Mouse (Mus musculus): ENCODE results near the gene 9330161L09Rik. TPM values are rescaled to one million over a fixed set of nuclear protein-coding genes. Genes with fewer than 3 reads are reported as not detected.
"Not testable (repeated sequence)": the region's sequence is repeated elsewhere in the genome, so short reads cannot be mapped to it uniquely, and the experiment has no call there.

The 9330161L09Rik gene
- 6.9 and 8.1 TPM in 2 replicates for total RNA-seq (2014; fragmentation: Nextera tagmentation)
- 2.1 and 2.8 TPM in 2 replicates for total RNA-seq (2017)
- 0.05 TPM in 1 of 2 replicates, not detected in the other for polyA plus RNA-seq (2012)

GRCm38 (mm10) chr12:103407720-103408119, at the start of gene 9330161L09Rik:
TSS of gene 9330161L09Rik (minus strand) at chr12:103407820.
- no peaks in the 10 kb centered on the region for H3K9me3 ChIP-seq (replicated peaks)
- H3K27me3 ChIP-seq (ENCODE audit: insufficient read depth, low read length), result no peaks in the 10 kb centered on the region
- TF ChIP-seq TAL1 (conservative IDR thresholded peaks at IDR 0.05; ENCODE audit: low read depth, low read length) (no peak), POLR2AphosphoS5 (IDR thresholded peaks at IDR 0.05; ENCODE audit: insufficient replicate concordance, low read depth, low read length) (no peak; the same call in 1 of the 2 replicates), CTCF (IDR thresholded peaks at IDR 0.05; ENCODE audit: low read depth, low read length) (no peak), GATA1 (IDR thresholded peaks at IDR 0.05; ENCODE audit: borderline replicate concordance, low read length) (no peak), GATA2 (IDR thresholded peaks at IDR 0.05; ENCODE audit: borderline replicate concordance, low read depth, low read length) (no peak)
- H3K4me3 ChIP-seq (ENCODE audit: low read depth, low read length), result no peak within 1 kb of the TSS
- peaks cover 52% of the 10 kb centered on the region for H3K4me1 ChIP-seq (ENCODE audit: insufficient read depth, low read depth, low read length)
- DNase-seq (ENCODE audit: low spot score), result no peak
- H3K36me3 ChIP-seq (replicated peaks), result peaks cover 100% of the 10 kb centered on the region
- ATAC-seq (ENCODE audit: extremely low read depth, insufficient number of reproducible peaks, low FRiP score, poor library complexity, severe bottlenecking), result no peak

- Histone ChIP-seq H3K4me1 (ENCODE audit: insufficient read depth, low read depth, low read length) (no peaks in the 10 kb centered on the region), H3K4me3 (ENCODE audit: low read depth, low read length) (no peak within 1 kb of the TSS), H3K27me3 (ENCODE audit: insufficient read depth, low read length) (peaks cover 3% of the 10 kb centered on the region; the same call in 1 of the 2 replicates), H3K36me3 (replicated peaks) (no peaks in the 10 kb centered on the region), H3K9me3 (replicated peaks) (no peaks in the 10 kb centered on the region)
- DNase-seq (ENCODE audit: low spot score), result no peak
- no peak for ATAC-seq (ENCODE audit: extremely low read depth, insufficient number of reproducible peaks, low FRiP score, poor library complexity, severe bottlenecking)
- TF ChIP-seq CTCF (IDR thresholded peaks at IDR 0.05; ENCODE audit: low read depth, low read length) (no peak), GATA1 (IDR thresholded peaks at IDR 0.05; ENCODE audit: borderline replicate concordance, low read length) (no peak), POLR2AphosphoS5 (IDR thresholded peaks at IDR 0.05; ENCODE audit: insufficient replicate concordance, low read depth, low read length) (no peak)
These were observed 49.5 kb upstream of the 9330161L09Rik start, which contains the start of gene Ifi27l2b for GRCm38 (mm10) chr12:103457140-103457539. TSS of gene Ifi27l2b (minus strand) at chr12:103457223.

GRCm38 (mm10) chr12:103456727-103457126, 49.1 kb upstream of the 9330161L09Rik start:
- not testable (repeated sequence) for DNase-seq (ENCODE audit: low spot score); H3K36me3 ChIP-seq (replicated peaks); H3K9me3 ChIP-seq (replicated peaks); H3K4me3 ChIP-seq (ENCODE audit: low read depth, low read length); ATAC-seq (ENCODE audit: extremely low read depth, insufficient number of reproducible peaks, low FRiP score, poor library complexity, severe bottlenecking); H3K4me1 ChIP-seq (ENCODE audit: insufficient read depth, low read depth, low read length); H3K27me3 ChIP-seq (ENCODE audit: insufficient read depth, low read length)

DNA sequence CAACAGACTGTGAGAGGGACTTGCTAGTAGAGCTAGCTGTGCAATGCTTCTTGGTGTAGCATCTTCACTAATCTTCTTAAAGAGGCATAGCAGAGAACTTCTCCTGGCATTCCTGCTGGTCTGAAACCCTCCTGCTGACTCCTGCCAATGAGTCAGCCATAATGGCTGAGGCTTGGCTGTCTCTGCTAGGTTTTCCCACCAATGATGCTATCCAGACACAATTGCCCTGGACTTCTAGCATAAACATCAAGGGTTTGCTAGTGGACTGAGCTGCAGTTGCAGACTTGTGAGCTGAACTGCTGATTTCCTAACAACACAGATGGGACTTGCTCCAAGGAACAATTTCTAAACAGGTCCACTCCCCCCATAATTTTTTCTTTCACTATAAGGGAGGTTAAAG, 45.7 kb upstream of the 9330161L09Rik start:
- no peak for TF ChIP-seq POLR2AphosphoS5 (IDR thresholded peaks at IDR 0.05; ENCODE audit: insufficient replicate concordance, low read depth, low read length)
- no peak for TF ChIP-seq GATA1 (IDR thresholded peaks at IDR 0.05; ENCODE audit: borderline replicate concordance, low read length)
- TF ChIP-seq TAL1 (conservative IDR thresholded peaks at IDR 0.05; ENCODE audit: low read depth, low read length), result no peak
- TF ChIP-seq CTCF (IDR thresholded peaks at IDR 0.05; ENCODE audit: low read depth, low read length), result no peak
- TF ChIP-seq GATA2 (IDR thresholded peaks at IDR 0.05; ENCODE audit: borderline replicate concordance, low read depth, low read length), result no peak
- Histone ChIP-seq H3K4me3 (ENCODE audit: low read depth, low read length) (no peak overlapping the region), H3K4me1 (ENCODE audit: insufficient read depth, low read depth, low read length) (no peaks in the 10 kb centered on the region), H3K9me3 (replicated peaks) (no peaks in the 10 kb centered on the region), H3K36me3 (replicated peaks) (no peaks in the 10 kb centered on the region), H3K27me3 (ENCODE audit: insufficient read depth, low read length) (peaks cover 9% of the 10 kb centered on the region; the same call in 1 of the 2 replicates)
- no peak for ATAC-seq (ENCODE audit: extremely low read depth, insufficient number of reproducible peaks, low FRiP score, poor library complexity, severe bottlenecking)
- no peak for DNase-seq (ENCODE audit: low spot score)

- Histone ChIP-seq H3K27me3 (ENCODE audit: insufficient read depth, low read length) (peaks cover 4% of the 10 kb centered on the region; the same call in 1 of the 2 replicates), H3K4me3 (ENCODE audit: low read depth, low read length) (no peak overlapping the region), H3K4me1 (ENCODE audit: insufficient read depth, low read depth, low read length) (peaks cover 13% of the 10 kb centered on the region), H3K9me3 (replicated peaks) (no peaks in the 10 kb centered on the region), H3K36me3 (replicated peaks) (peaks cover 22% of the 10 kb centered on the region)
- ATAC-seq (ENCODE audit: extremely low read depth, insufficient number of reproducible peaks, low FRiP score, poor library complexity, severe bottlenecking) (no peak), DNase-seq (ENCODE audit: low spot score) (no peak)
- TF ChIP-seq TAL1 (conservative IDR thresholded peaks at IDR 0.05; ENCODE audit: low read depth, low read length), result no peak
- no peak for TF ChIP-seq GATA1 (IDR thresholded peaks at IDR 0.05; ENCODE audit: borderline replicate concordance, low read length)
- TF ChIP-seq POLR2AphosphoS5 (IDR thresholded peaks at IDR 0.05; ENCODE audit: insufficient replicate concordance, low read depth, low read length), result no peak
- TF ChIP-seq GATA2 (IDR thresholded peaks at IDR 0.05; ENCODE audit: borderline replicate concordance, low read depth, low read length), result no peak
- TF ChIP-seq CTCF (IDR thresholded peaks at IDR 0.05; ENCODE audit: low read depth, low read length), result no peak
These were observed 37.4 kb upstream of the 9330161L09Rik start for GRCm38 (mm10) chr12:103445060-103445459.

DNA sequence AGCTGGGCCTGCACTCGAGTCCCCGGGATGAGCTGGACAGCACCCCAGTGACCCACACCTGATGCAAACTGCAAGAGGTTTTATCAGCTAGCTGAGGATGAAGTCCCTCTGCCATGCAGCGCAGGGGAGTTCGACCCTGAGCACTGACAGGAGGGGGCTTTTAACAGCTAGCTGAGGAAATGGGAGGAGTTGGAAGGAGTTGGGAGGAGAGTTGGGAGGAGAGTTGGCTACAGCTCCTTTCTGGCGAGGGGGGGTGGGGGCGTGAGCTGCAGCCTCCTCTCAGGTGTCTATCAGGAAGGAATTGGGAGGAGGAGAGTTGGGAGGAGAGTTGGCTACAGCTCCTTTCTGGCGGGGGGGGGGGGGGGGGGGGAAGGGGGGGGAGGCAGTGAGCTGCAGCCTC, 36.6 kb upstream of the 9330161L09Rik start:
- not testable (repeated sequence) for H3K27me3 ChIP-seq (ENCODE audit: insufficient read depth, low read length); H3K9me3 ChIP-seq (replicated peaks); H3K4me3 ChIP-seq (ENCODE audit: low read depth, low read length); ATAC-seq (ENCODE audit: extremely low read depth, insufficient number of reproducible peaks, low FRiP score, poor library complexity, severe bottlenecking); DNase-seq (ENCODE audit: low spot score)
- Histone ChIP-seq H3K4me1 (ENCODE audit: insufficient read depth, low read depth, low read length) (peaks cover 13% of the 10 kb centered on the region), H3K36me3 (replicated peaks) (peaks cover 30% of the 10 kb centered on the region)

DNA sequence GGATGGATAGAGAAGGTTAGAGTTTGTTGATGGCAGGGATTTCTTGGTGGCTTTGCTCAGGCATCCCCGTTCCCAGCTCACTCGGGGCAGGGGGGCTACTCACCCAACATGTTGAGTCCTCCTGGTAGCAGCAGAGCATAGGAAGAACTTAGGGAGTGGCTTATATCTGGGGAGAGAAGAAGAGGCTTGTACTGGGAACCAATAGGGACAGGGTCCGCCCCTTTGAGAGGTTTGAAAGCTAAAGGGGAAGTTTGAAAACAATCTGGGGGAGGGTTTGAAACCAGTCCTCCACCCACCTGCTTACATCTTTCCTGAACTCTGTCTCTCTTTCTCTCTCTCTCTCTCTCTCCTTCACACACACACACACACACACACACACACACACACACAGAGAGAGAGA, 35.9 kb upstream of the 9330161L09Rik start, which contains the start of gene Ifi27l2a:
TSS of gene Ifi27l2a (minus strand) at position 157 of the 400 bp plus-strand sequence.
- Histone ChIP-seq H3K4me1 (ENCODE audit: insufficient read depth, low read depth, low read length) (peaks cover 18% of the 10 kb centered on the region), H3K27me3 (ENCODE audit: insufficient read depth, low read length) (peaks cover 2% of the 10 kb centered on the region; the same call in 1 of the 2 replicates), H3K4me3 (ENCODE audit: low read depth, low read length) (no peak within 1 kb of the TSS), H3K36me3 (replicated peaks) (peaks cover 38% of the 10 kb centered on the region), H3K9me3 (replicated peaks) (no peaks in the 10 kb centered on the region)
- DNase-seq (ENCODE audit: low spot score) (no peak), ATAC-seq (ENCODE audit: extremely low read depth, insufficient number of reproducible peaks, low FRiP score, poor library complexity, severe bottlenecking) (peak; percentile 41; the same call in 1 of the 2 replicates)
- TF ChIP-seq POLR2AphosphoS5 (IDR thresholded peaks at IDR 0.05; ENCODE audit: insufficient replicate concordance, low read depth, low read length), result no peak
- no peak for TF ChIP-seq GATA1 (IDR thresholded peaks at IDR 0.05; ENCODE audit: borderline replicate concordance, low read length)
- no peak for TF ChIP-seq CTCF (IDR thresholded peaks at IDR 0.05; ENCODE audit: low read depth, low read length)
- TF ChIP-seq GATA2 (IDR thresholded peaks at IDR 0.05; ENCODE audit: borderline replicate concordance, low read depth, low read length), result no peak
- no peak for TF ChIP-seq TAL1 (conservative IDR thresholded peaks at IDR 0.05; ENCODE audit: low read depth, low read length)
